Mouse (Mus musculus): ENCODE data around the gene Ttc21b.

The Ttc21b gene

DNA sequence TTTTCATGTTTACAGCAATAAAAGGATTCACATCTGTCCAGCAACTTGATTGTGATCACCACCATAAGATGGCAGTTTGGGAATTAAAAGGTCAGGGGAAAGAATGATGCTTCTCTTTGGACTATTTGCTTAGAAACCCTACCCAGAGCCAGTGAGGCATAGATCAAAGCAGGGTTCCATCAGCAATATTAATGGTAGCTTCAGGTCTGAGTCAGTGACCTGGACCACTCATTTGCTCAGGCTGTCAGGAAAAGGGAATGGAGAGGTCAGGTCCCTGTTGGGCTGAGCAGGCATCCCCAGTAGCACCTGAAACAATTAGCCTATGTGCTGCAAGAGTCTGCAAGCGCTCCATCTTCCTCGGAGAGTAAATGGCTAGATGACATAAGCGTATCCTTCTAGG is 84.8 kb downstream of the Ttc21b start:
- no peak for DNase-seq (ENCODE audit: low spot score)

DNA sequence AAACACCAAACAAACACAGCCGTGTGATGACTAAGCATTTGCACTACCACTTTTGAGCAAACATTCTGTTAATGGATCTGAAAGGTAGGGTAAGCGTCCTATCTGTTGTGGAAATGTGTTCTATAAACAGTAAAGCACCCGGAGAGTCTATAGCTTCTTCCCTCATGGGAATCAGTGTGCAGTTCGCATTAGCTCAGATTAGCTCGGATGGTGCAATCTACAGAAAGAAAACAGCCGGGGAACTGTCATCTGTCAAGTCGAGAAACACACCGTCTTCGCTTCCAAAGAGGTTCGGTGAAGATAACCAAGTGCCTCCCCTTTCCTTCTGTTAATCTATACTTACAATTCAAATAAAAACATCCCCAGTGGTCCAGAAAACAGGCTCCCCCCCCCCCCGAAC is 85.7 kb downstream of the Ttc21b start:
- DNase-seq (ENCODE audit: low spot score): no peak

DNA sequence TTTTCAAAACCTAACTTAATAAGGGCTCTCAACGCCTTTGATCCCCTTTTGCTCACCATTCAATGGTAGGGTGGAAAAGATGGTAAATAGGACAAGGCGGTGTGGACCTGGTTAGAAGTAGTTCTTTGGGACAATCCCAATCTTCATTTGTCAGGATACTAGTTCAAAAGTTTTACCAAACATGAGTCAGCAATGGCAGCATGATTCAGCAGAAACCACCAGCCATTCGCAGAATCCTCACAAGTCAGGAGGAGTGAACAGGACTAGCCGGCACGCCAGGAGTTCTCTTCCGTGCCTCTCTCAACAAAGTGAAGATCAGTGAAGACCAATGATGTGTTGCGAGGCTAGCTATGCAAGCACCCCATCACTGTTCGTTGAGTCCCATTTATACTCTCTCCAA is 91.4 kb downstream of the Ttc21b start:
- DNase-seq (ENCODE audit: low spot score): no peak

DNA sequence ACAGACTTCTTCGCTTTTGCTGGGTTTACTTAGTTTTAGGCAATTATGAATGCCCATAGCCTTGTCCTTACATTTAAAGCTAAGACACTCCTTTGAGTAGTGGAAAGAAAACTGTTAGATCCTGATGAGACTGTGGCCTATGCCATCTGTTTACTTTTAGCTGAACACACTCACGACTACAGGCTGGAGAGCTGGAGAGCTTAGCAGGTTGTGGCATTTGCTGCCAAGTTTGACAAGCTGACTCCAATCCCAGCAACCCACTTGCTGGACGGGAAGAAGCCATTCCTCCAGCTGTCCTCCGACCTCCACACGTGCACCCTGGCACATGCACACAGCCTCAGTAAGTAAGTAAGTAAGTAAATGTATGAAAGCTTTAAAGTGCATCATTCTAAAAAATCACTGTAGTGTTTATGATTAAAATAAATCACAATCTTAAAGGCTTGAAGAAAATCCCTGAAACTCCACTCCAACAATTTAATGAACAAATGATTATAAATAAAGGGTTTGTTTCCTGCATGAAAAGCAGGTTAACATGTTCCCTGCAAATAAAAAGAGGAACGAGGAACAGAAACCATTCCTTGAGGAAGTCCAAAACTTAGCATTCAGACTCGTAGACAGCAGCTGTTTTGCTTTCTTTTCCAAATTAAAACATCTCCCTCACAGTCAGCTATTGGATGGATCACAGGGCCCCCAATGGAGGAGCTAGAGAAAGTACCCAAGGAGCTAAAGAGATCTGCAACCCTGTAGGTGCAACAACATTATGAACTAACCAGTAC is 98.1 kb downstream of the Ttc21b start:
- no peak for DNase-seq (ENCODE audit: low spot score)

DNA sequence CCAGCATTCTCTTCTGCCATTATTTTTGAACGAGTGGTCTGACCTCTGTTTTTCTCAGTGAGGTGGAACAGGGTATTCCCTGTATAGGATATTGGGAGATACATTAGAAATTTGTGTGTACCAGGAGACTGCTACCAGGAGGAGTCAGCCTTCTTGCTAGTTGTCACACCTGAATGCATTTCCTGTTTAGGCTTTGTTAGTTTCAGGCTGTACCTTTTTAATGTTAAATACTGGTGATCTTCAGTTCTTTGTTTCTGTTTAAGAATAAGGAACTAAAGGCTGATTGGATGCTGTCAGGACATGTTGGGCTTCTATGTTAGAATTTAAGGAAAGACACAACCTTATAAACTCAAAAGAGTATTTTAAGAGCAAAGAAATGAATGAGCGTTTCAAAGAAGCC is 105.0 kb downstream of the Ttc21b start:
- DNase-seq (ENCODE audit: low spot score): no peak

DNA sequence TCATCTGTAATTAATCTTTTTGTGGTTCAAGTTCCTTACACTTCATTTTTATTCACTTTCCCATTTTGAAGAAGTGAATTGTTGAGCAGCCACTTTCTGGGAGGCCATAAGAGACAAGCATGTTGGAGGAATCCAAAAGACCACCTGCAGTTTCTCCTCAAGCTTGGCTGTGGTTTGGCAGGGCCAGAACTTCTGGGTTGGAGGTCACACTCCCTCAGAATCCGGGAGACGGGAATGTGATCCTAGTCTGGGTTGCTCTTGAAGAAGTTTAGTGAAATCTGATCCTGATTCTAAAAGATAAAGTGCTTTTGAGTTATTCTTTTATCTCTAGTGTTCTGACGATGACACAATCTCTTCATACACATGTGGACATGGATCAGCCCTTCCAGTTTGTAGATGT is 105.9 kb downstream of the Ttc21b start:
- no peak for DNase-seq (ENCODE audit: low spot score)

DNA sequence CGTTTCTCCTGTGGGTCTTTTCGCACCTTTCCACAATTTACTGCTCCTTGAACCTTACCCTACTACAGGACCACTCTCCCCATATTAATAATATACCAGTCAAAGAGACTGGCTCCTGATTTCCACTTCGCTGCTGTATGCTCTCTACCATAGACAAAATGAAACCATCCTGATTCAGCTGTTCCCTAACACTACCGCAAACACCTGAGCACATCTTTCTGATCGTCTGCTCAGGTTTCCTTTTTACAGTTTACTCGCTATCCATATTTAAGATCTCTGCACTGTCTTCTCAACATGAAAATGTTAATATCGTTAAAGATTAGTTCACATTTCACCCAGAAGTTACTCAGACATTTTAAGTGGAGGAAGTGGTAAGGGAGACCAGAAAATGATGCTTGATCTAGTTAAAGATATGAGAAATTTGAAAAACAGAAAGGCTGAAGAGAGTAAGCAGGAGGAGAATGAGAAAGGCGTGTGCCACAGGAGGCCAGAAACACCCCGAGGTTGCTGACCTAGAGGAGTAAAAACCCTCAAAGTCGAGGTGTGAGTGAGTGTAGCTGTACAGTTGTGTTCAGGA is 107.7 kb downstream of the Ttc21b start:
- no peak for DNase-seq (ENCODE audit: low spot score)

DNA sequence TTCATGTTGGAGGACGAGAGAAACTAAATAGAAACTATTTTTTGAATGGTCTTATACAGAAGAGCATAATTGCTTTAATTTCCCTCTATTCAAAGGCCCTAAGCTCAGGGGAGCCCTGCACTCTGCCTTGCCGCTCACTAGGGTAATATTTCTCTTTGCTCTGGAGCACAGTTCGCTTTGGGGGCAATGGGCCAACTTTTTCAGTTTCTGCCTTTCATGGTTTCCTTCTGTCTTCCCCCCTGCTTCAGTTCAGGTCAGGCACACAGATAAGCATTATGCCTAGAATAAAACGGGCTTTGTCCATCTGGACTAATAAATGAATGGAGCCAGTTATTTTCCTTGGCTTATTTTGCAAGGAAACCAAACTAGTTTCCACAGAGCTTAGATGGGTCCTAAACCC is 109.9 kb downstream of the Ttc21b start:
- DNase-seq (ENCODE audit: low spot score): no peak

DNA sequence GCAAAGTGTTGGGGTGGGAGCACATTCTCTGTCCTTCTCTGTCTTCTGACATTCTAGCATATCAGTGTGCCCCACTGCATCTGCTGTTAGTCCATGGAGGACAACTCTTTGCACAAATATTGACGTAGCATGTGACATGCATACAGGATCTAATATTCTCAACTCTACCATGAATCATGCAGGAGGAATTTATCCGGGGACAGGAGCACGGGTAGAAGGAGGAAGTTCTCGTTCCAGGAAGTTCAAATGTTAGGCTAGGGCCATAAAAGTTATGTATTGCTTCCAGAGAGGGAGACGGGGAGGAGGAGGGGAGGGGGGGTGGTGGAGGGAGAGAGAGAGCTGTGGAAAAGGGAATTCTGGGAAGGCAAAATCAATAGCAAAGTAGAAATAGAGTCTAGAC is 111.6 kb downstream of the Ttc21b start:
- DNase-seq (ENCODE audit: low spot score): no peak

DNA sequence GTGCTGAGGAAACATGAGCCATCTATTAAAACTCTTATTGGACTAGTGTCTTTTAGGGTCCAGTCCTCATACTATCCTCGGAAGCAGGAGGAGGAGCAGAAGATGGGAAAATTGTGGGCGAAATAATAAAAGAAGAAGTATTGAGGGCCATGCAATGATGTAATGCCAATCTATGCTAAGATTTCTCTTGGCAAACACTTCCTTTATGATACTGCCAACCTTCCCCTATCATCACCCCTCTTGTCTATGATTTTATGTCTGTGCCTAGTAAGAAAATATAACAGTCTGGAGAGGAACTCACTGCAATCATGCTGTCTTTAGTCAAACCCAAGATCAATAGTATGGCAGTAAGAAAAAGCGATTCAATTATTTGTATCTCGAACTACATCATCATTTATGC is 113.1 kb downstream of the Ttc21b start:
- no peak for DNase-seq (ENCODE audit: low spot score)

DNA sequence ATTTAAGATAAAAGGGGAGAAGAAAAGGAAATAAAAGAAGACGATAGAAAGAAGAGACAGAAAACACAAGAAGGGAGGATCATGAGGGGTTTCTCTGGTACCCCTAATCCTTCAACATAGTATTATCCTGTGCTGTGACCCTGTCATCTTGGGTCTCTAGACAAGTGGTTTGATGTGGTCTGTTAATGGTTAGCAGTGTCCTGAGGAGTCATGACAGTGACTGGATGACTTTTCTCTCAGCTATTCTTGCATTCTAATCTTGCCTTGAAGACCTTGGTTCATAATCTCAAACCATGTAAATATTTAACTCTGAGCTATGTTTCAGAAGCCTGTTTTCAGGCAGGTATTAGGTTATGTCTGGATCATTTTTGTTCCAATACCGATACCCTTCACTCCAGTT is 113.7 kb downstream of the Ttc21b start:
- DNase-seq (ENCODE audit: low spot score): no peak

DNA sequence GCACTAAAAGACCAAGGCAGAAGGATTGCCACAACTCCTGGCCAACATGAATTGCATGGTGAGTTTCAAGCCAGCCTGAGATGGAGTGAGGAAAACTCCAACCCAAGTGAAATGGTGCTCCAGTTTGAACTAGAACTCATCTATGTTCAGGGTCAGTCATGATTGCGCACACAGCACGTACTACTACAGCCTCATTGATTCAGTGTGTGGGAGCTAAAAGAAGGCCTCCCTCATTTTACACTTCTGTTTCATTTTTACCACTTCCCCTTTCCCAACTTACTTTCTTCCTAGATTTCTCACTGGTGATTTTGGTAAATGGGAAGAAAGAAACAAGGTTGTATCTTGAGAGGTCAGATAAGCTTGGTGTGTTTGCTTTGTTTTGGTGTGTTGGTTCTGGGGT is 114.1 kb downstream of the Ttc21b start:
- no peak for DNase-seq (ENCODE audit: low spot score)

DNA sequence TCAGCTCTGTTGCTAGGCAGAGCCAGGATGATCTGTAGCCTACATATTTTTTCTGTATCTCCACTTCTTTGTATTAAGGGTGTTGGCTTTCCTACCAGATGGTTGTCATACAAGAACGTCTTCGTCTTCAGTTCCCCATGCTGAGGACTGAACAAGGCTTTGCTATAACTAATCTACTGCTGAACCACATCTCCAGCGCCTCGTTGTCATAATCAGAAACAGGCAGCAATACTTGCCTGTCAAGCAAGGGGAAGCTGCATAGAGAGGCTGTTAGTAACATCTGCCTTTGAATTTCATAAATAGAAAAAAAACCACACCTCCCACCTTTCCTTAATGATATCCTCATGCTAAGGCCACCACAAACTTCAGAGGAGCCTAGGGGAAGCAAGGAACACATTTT is 116.2 kb downstream of the Ttc21b start:
- no peak for DNase-seq (ENCODE audit: low spot score)

Measured in urinary bladder, postnatal 10 days (tissue).